Mouse (Mus musculus) E14TG2a.4 (cell line): Measurements from ENCODE around the gene Sdk1.

Experiments used
- CTCF ChIP-seq: conservative IDR thresholded peaks from 2 replicates; pipeline ENCODE4 v1.5.1; 2014; ENCODE audit warnings: low read length
- NANOG ChIP-seq: IDR thresholded peaks from 2 replicates; pipeline ENCODE4 v1.6.1; 2014; ENCODE audit warnings: borderline replicate concordance, low read length, mixed read lengths
- POU5F1 ChIP-seq: IDR thresholded peaks from 2 replicates; pipeline ENCODE4 v1.6.1; 2014; ENCODE audit warnings: low read length, borderline replicate concordance

GRCm38 (mm10) chr5:141866042-141866441, 624.8 kb downstream of the Sdk1 start:
- TF ChIP-seq CTCF, result no peak
- no peak for TF ChIP-seq NANOG
- TF ChIP-seq POU5F1, result no peak
